Comparison of ENCODE assay signal across 8 mouse cellular contexts in the genomic region with DNA sequence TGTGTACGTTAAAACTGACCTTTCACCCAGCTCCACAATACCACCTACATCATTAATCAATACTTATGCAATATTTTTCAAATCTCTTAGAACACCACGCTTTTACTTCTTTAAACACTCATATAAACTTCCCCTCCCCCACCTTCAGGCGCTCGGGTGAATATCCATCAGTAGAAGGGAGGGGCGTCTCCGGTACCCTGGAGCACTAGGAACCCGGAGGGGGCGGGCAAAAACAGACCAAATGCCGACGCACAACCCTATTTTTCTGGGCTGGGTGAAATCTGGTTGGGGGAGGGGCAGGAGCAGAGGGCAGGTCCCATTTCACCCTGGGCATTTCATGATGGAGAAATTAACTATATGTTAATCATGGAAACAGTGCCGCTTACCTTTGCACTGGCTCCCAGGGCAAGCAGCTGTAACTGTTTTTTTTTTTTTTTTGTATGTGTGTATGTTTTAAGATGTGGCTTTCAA. TPM values are rescaled to one million over a fixed set of nuclear protein-coding genes. Genes with fewer than 3 reads are reported as not detected.
DNase-seq lines count a peak whose midpoint lies in the region; ATAC-seq and TF ChIP-seq lines count a peak whose summit lies in the region.

TSS of gene A830031A19Rik (minus strand) at position 421 of the 471 bp plus-strand sequence.

- no peak for TF ChIP-seq POLR2A in small intestine, adult 2 months (IDR thresholded peaks at IDR 0.05; ENCODE audit: low read depth, low read length)

- no peaks in the 10 kb centered on the region for H3K9me3 ChIP-seq in heart, embryonic 12.5 days (replicated peaks)
- no peaks in the 10 kb centered on the region for H3K9me3 ChIP-seq in limb, embryonic 12.5 days

- peak within 1 kb of the TSS; percentile 66 for H3K4me3 ChIP-seq in heart, embryonic 12.5 days
- H3K4me3 ChIP-seq in limb, embryonic 12.5 days (replicated peaks) = peak within 1 kb of the TSS; percentile 88
- H3K4me3 ChIP-seq in small intestine, adult 2 months (ENCODE audit: low read depth, low read length) = peak within 1 kb of the TSS; percentile 87

- no peak for TF ChIP-seq CTCF in small intestine, adult 2 months (IDR thresholded peaks at IDR 0.05; ENCODE audit: extremely low read depth, insufficient read length, insufficient replicate concordance, low read depth, low read length)

- no peaks in the 10 kb centered on the region for H3K36me3 ChIP-seq in heart, embryonic 12.5 days
- H3K36me3 ChIP-seq in limb, embryonic 12.5 days = no peaks in the 10 kb centered on the region
- no peaks in the 10 kb centered on the region for H3K36me3 ChIP-seq in small intestine, adult 2 months (ENCODE audit: control insufficient read depth, insufficient read depth, low read length)

- intact Hi-C loops in heart, postnatal 36 days (cut with DNase I) = no loop called here

- H3K27ac ChIP-seq in heart, embryonic 12.5 days (ENCODE audit: poor library complexity, severe bottlenecking) = peak within 1 kb of the TSS; percentile 92
- peak within 1 kb of the TSS; percentile 98 for H3K27ac ChIP-seq in limb, embryonic 12.5 days
- H3K27ac ChIP-seq in small intestine, adult 2 months (ENCODE audit: insufficient read depth, low read depth, low read length) = no peak within 1 kb of the TSS

- H3K27me3 ChIP-seq in heart, embryonic 12.5 days (replicated peaks) = peaks cover 4% of the 10 kb centered on the region
- 0 out of 2 replicates have a peak, but pooled peaks cover 3% of the 10 kb centered on the region for H3K27me3 ChIP-seq in limb, embryonic 12.5 days
- H3K27me3 ChIP-seq in small intestine, adult 2 months (ENCODE audit: control insufficient read depth, insufficient read depth, low read length) = peaks cover 11% of the 10 kb centered on the region; the same call in 1 of the 2 replicates

- H3K4me2 ChIP-seq in heart, embryonic 12.5 days = peak within 1 kb of the TSS; percentile 95
- peak within 1 kb of the TSS; percentile 94 for H3K4me2 ChIP-seq in limb, embryonic 12.5 days

- H3K4me1 ChIP-seq in heart, embryonic 12.5 days (replicated peaks) = 0 out of 2 replicates have a peak, but pooled peaks cover 6% of the 10 kb centered on the region
- H3K4me1 ChIP-seq in limb, embryonic 12.5 days (replicated peaks) = peaks cover 20% of the 10 kb centered on the region
- H3K4me1 ChIP-seq in small intestine, adult 2 months (ENCODE audit: control insufficient read depth, insufficient read depth, insufficient read length, low read length) = peaks cover 3% of the 10 kb centered on the region; the same call in 1 of the 2 replicates

- WGBS in heart, embryonic 12.5 days = 1% methylated on average over 11 of the region's 11 CpGs
- under 1% methylated on average over 11 of the region's 11 CpGs for WGBS in limb, embryonic 12.5 days
- under 1% methylated on average over 11 of the region's 11 CpGs for WGBS in small intestine, adult 2 months

- ATAC-seq in heart, embryonic 12.5 days (ENCODE audit: insufficient number of reproducible peaks, low FRiP score) = no peak
- no peak for ATAC-seq in limb, embryonic 12.5 days (ENCODE audit: insufficient number of reproducible peaks, insufficient read depth, low FRiP score, low TSS enrichment, low read depth)

- H3K9ac ChIP-seq in heart, embryonic 12.5 days = peak within 1 kb of the TSS; percentile 77
- H3K9ac ChIP-seq in limb, embryonic 12.5 days (replicated peaks) = peak within 1 kb of the TSS; percentile 97

- no peak for DNase-seq in heart, postnatal 36 days
- peak; percentile 25 for DNase-seq in thymus, postnatal 4 days
- DNase-seq in thymus, adult 18-20 months = no peak
- DNase-seq in cerebellum, postnatal 36 days = no peak
- DNase-seq in gastrocnemius, postnatal 10 days = no peak

RNA-seq across cellular contexts. Expression of gene A830031A19Rik, which starts in this region (rescaled TPM):
- polyA plus RNA-seq in heart, embryonic 12.5 days (2016; fragmentation: Nextera tagmentation; extraction: Ambion mirVana) = not detected in 2 replicates
- total RNA-seq in heart, postnatal 36 days (2021) = not detected
- not detected in 2 replicates for polyA plus RNA-seq in limb, embryonic 12.5 days (2016; fragmentation: Nextera tagmentation; extraction: Ambion mirVana)
- not detected in 2 replicates for polyA plus RNA-seq in small intestine, adult 2 months (2012; rRNA removed)
- total RNA-seq in gastrocnemius, postnatal 10 days (2021) = not detected
